Mouse (Mus musculus): ENCODE measurements at regions not wholly inside any gene's neighbourhood (a gene's known extent, or its start where the extent isn't known, plus 50 kb on each side); places are given as distances from the start of the nearest gene placed in this dataset.

DNA sequence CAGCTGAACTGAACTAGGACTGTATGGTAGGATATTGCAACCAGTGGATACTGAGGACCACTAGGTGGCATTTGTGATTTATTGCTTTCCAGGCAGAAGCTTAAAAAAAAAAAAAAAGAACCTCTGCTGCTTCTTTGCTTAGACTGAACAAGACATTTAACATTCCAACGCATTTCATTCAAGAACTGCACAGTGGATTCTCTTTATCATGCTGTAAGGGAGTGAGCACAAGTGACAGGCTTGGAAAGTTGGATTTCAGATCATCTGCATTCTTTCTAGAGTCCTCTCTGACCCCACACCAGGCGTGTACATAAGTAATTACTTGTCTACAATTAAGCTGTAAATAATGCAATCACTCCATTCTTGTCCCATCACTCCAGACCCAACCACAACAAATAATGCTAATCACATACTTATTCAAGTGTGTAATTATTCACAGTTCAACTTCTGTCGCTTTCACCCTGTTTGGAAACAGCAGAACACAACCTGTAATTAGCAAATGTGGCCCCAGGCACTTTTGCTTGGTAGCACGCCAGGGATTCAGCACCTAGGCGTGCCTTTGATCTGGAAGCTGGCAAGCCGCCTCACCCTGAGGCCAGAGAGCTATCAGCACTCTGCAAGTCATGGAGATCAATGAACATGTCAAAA lies 183.5 kb downstream of the Nova1 start:
- TF ChIP-seq CTCF (IDR thresholded peaks at IDR 0.05; ENCODE audit: insufficient read depth, low read depth, low read length): no peak
- TF ChIP-seq POLR2A (IDR thresholded peaks at IDR 0.05; ENCODE audit: insufficient read depth, low read depth, low read length): no peak
